Mouse (Mus musculus): ENCODE measurements at regions not wholly inside any gene's neighbourhood (a gene's known extent, or its start where the extent isn't known, plus 50 kb on each side); places are given as distances from the start of the nearest gene placed in this dataset.

DNA sequence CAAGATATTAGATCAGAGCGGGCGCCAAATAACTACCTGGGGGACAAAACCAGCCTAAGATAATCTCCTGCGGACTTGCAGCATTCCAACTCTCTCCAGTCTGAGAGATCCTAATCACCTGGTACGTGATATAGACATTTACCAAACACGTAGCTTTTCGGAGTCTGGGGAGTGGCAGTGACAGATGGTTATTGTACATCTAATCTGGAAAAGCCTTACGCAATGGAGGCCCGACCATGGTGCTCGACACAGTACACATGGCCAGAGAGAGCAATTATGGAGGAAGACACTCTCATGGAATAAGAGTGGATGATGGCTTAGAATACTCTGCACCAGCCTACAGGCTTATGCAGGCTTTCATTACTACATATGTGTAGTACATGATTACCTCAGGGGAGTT is 315.6 kb upstream of the Hs6st1 start:
- TF ChIP-seq MAFK (IDR thresholded peaks at IDR 0.05; ENCODE audit: insufficient read depth, low read depth, low read length), result no peak
- TF ChIP-seq HCFC1 (IDR thresholded peaks at IDR 0.05; ENCODE audit: borderline replicate concordance, insufficient read depth, low read length), result no peak
- no peak for TF ChIP-seq CHD2 (IDR thresholded peaks at IDR 0.05; ENCODE audit: low read depth, low read length)
- TF ChIP-seq ZNF384 (IDR thresholded peaks at IDR 0.05; ENCODE audit: low read depth, low read length), result no peak
